Comparison of ENCODE assay signal across 28 mouse cellular contexts in the genomic region with DNA sequence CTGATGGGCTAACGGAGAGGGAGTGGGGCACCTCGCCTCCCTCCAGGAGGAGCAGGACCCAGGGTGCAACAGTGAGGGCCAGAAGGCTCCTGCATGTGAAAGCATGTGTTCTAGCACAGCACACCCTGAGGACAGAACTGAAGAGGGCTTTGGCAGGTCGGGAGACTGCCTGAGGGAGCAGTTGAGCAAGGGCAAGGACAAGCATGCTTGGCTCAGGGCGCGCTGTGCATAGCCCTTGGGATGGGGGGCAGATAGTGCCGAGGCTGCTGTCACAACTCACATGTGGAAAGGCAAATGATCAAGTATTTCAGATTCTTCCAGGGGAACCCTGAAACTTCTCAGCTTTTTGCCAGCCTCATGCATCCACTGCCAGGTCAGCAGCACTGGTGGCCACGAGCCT. TPM values are rescaled to one million over a fixed set of nuclear protein-coding genes. Genes with fewer than 3 reads are reported as not detected.
A peak's percentile ranks its signal among the peaks of the same experiment; 100 is the strongest.
DNase-seq lines count a peak whose midpoint lies in the region; ATAC-seq and TF ChIP-seq lines count a peak whose summit lies in the region.
"Had no signal": no experiment of that assay in that cellular context is flagged by ENCODE, and none has a peak within 500 bp of the region (broad histone marks: within the 10 kb centered on the region; RNA-seq: fewer than 3 reads in every experiment).

No protein-coding gene starts in this region.

- WGBS in forebrain, embryonic 11.5 days = 93% methylated on average over 7 of the region's 7 CpGs
- 87% methylated on average over 7 of the region's 7 CpGs for WGBS in forebrain, embryonic 13.5 days
- WGBS in heart, embryonic 16.5 days = 85% methylated on average over 7 of the region's 7 CpGs
- 91% methylated on average over 7 of the region's 7 CpGs for WGBS in heart, embryonic 11.5 days (ENCODE audit: insufficient replicate concordance)
- WGBS in midbrain, embryonic 13.5 days = 90% methylated on average over 7 of the region's 7 CpGs
- 93% methylated on average over 7 of the region's 7 CpGs for WGBS in midbrain, embryonic 11.5 days
- WGBS in stomach, postnatal 0 days = 84% methylated on average over 7 of the region's 7 CpGs

- H3K9ac ChIP-seq in forebrain, embryonic 11.5 days (ENCODE audit: low read length) = no peak overlapping the region
- H3K9ac ChIP-seq in forebrain, embryonic 13.5 days = no peak overlapping the region
- H3K9ac ChIP-seq in heart, embryonic 16.5 days (ENCODE audit: low read length) = peak overlapping the region; percentile 33; the same call in 1 of the 2 replicates
- no peak overlapping the region for H3K9ac ChIP-seq in heart, embryonic 11.5 days (ENCODE audit: low read depth, low read length)
- no peak overlapping the region for H3K9ac ChIP-seq in midbrain, embryonic 13.5 days (replicated peaks)
- H3K9ac ChIP-seq in midbrain, embryonic 11.5 days (ENCODE audit: low read length) = no peak overlapping the region
- H3K9ac ChIP-seq in stomach, postnatal 0 days (ENCODE audit: low read length) = no peak overlapping the region
- H3K9ac ChIP-seq: embryonic facial prominence, embryonic 13.5 days; forebrain, postnatal 0 days; heart, embryonic 12.5 days; intestine, embryonic 15.5 days; limb, embryonic 15.5 days; liver, embryonic 13.5 days; midbrain, embryonic 15.5 days had no signal

- no peak for ATAC-seq in forebrain, embryonic 11.5 days (replicated peaks; ENCODE audit: low FRiP score)
- no peak for ATAC-seq in forebrain, embryonic 13.5 days
- no peak for ATAC-seq in heart, embryonic 16.5 days (replicated peaks; ENCODE audit: extremely low read depth, insufficient read depth, low FRiP score)
- ATAC-seq in heart, embryonic 11.5 days (replicated peaks; ENCODE audit: insufficient number of reproducible peaks, low FRiP score, low TSS enrichment) = no peak
- ATAC-seq in midbrain, embryonic 13.5 days = no peak
- no peak for ATAC-seq in midbrain, embryonic 11.5 days (ENCODE audit: low FRiP score)
- ATAC-seq in stomach, postnatal 0 days (ENCODE audit: low FRiP score, low TSS enrichment) = no peak
- ATAC-seq: CD4-positive, CD25-positive, alpha-beta regulatory T cell, adult 4 months; hindbrain, postnatal 0 days; intestine, embryonic 15.5 days; lung, postnatal 0 days; midbrain, embryonic 15.5 days had no signal

- H3K4me1 ChIP-seq in forebrain, embryonic 11.5 days (replicated peaks; ENCODE audit: control insufficient read depth, insufficient read depth, low read length) = no peaks in the 10 kb centered on the region
- peaks cover 14% of the 10 kb centered on the region; the same call in 1 of the 2 replicates for H3K4me1 ChIP-seq in forebrain, embryonic 13.5 days
- H3K4me1 ChIP-seq in heart, embryonic 16.5 days (ENCODE audit: control insufficient read depth, insufficient read depth, low read length) = peaks cover 14% of the 10 kb centered on the region
- 0 out of 2 replicates have a peak, but pooled peaks cover 9% of the 10 kb centered on the region for H3K4me1 ChIP-seq in heart, embryonic 11.5 days (ENCODE audit: control insufficient read depth, insufficient read depth, low read length)
- no peaks in the 10 kb centered on the region; the same call in 1 of the 2 replicates for H3K4me1 ChIP-seq in midbrain, embryonic 13.5 days (replicated peaks)
- no peaks in the 10 kb centered on the region for H3K4me1 ChIP-seq in midbrain, embryonic 11.5 days (ENCODE audit: control insufficient read depth, insufficient read depth, low read length)
- no peaks in the 10 kb centered on the region for H3K4me1 ChIP-seq in stomach, postnatal 0 days (replicated peaks; ENCODE audit: control insufficient read depth, insufficient read depth)
- H3K4me1 ChIP-seq: intestine, embryonic 15.5 days; limb, embryonic 10.5 days; megakaryocyte, embryonic 14.5 days; midbrain, embryonic 15.5 days had no signal

- peaks cover 58% of the 10 kb centered on the region for H3K36me3 ChIP-seq in forebrain, embryonic 11.5 days (ENCODE audit: control insufficient read depth, insufficient read depth, low read length)
- H3K36me3 ChIP-seq in forebrain, embryonic 13.5 days (ENCODE audit: poor library complexity, severe bottlenecking) = peaks cover 98% of the 10 kb centered on the region
- H3K36me3 ChIP-seq in heart, embryonic 16.5 days (ENCODE audit: control insufficient read depth, insufficient read depth) = peaks cover 86% of the 10 kb centered on the region
- H3K36me3 ChIP-seq in heart, embryonic 11.5 days (ENCODE audit: control insufficient read depth, insufficient read depth, low read length) = peaks cover 66% of the 10 kb centered on the region
- peaks cover 100% of the 10 kb centered on the region for H3K36me3 ChIP-seq in midbrain, embryonic 13.5 days
- peaks cover 80% of the 10 kb centered on the region for H3K36me3 ChIP-seq in midbrain, embryonic 11.5 days (ENCODE audit: control insufficient read depth, insufficient read depth, low read length)
- peaks cover 64% of the 10 kb centered on the region for H3K36me3 ChIP-seq in stomach, postnatal 0 days (ENCODE audit: control insufficient read depth, insufficient read depth, low read length)

- no peaks in the 10 kb centered on the region for H3K9me3 ChIP-seq in forebrain, embryonic 11.5 days (ENCODE audit: control insufficient read depth, low read length)
- H3K9me3 ChIP-seq in forebrain, embryonic 13.5 days (replicated peaks) = no peaks in the 10 kb centered on the region
- H3K9me3 ChIP-seq in heart, embryonic 16.5 days (replicated peaks; ENCODE audit: control insufficient read depth, low read length) = no peaks in the 10 kb centered on the region
- no peaks in the 10 kb centered on the region for H3K9me3 ChIP-seq in heart, embryonic 11.5 days (replicated peaks; ENCODE audit: control insufficient read depth, low read length)
- no peaks in the 10 kb centered on the region for H3K9me3 ChIP-seq in midbrain, embryonic 13.5 days
- H3K9me3 ChIP-seq in midbrain, embryonic 11.5 days (ENCODE audit: control insufficient read depth, low read length) = no peaks in the 10 kb centered on the region
- H3K9me3 ChIP-seq in stomach, postnatal 0 days (ENCODE audit: control insufficient read depth, low read length) = no peaks in the 10 kb centered on the region
- H3K9me3 ChIP-seq: embryonic facial prominence, embryonic 13.5 days; heart, embryonic 12.5 days; intestine, embryonic 15.5 days; limb, embryonic 10.5 days; limb, embryonic 15.5 days; liver, embryonic 13.5 days; megakaryocyte, embryonic 14.5 days; midbrain, embryonic 15.5 days had no signal

- no peak overlapping the region for H3K4me3 ChIP-seq in forebrain, embryonic 11.5 days (ENCODE audit: low read depth, low read length)
- H3K4me3 ChIP-seq in forebrain, embryonic 13.5 days = no peak overlapping the region
- no peak overlapping the region for H3K4me3 ChIP-seq in heart, embryonic 16.5 days (ENCODE audit: low read length)
- H3K4me3 ChIP-seq in heart, embryonic 11.5 days (ENCODE audit: low read depth, low read length) = no peak overlapping the region
- H3K4me3 ChIP-seq in midbrain, embryonic 13.5 days (replicated peaks) = no peak overlapping the region
- no peak overlapping the region for H3K4me3 ChIP-seq in midbrain, embryonic 11.5 days (ENCODE audit: low read depth, low read length)
- no peak overlapping the region for H3K4me3 ChIP-seq in stomach, postnatal 0 days (ENCODE audit: low read depth, low read length)
- H3K4me3 ChIP-seq: embryonic facial prominence, embryonic 13.5 days; heart, embryonic 12.5 days; intestine, embryonic 15.5 days; limb, embryonic 10.5 days; limb, embryonic 15.5 days; liver, embryonic 13.5 days; megakaryocyte, embryonic 14.5 days; midbrain, embryonic 15.5 days had no signal

- TF ChIP-seq EP300 in stomach, postnatal 0 days (optimal IDR thresholded peaks at IDR 0.05) = no peak

- H3K27me3 ChIP-seq in forebrain, embryonic 11.5 days (ENCODE audit: control insufficient read depth, insufficient read depth, low read length) = no peaks in the 10 kb centered on the region
- H3K27me3 ChIP-seq in forebrain, embryonic 13.5 days = no peaks in the 10 kb centered on the region
- no peaks in the 10 kb centered on the region for H3K27me3 ChIP-seq in heart, embryonic 16.5 days (ENCODE audit: control insufficient read depth, insufficient read depth, low read length)
- no peaks in the 10 kb centered on the region for H3K27me3 ChIP-seq in heart, embryonic 11.5 days (ENCODE audit: control insufficient read depth, insufficient read depth, low read length)
- H3K27me3 ChIP-seq in midbrain, embryonic 13.5 days = no peaks in the 10 kb centered on the region
- no peaks in the 10 kb centered on the region for H3K27me3 ChIP-seq in midbrain, embryonic 11.5 days (ENCODE audit: control insufficient read depth, insufficient read depth, low read length)
- H3K27me3 ChIP-seq in stomach, postnatal 0 days (ENCODE audit: control insufficient read depth, insufficient read depth, low read length) = no peaks in the 10 kb centered on the region
- H3K27me3 ChIP-seq: embryonic facial prominence, embryonic 13.5 days; heart, embryonic 12.5 days; intestine, embryonic 15.5 days; limb, embryonic 15.5 days; liver, embryonic 13.5 days; megakaryocyte, embryonic 14.5 days; midbrain, embryonic 15.5 days had no signal

- peak; percentile 46 for DNase-seq in forebrain, embryonic 11.5 days (ENCODE audit: low spot score)
- no peak for DNase-seq in midbrain, embryonic 11.5 days (ENCODE audit: low spot score, missing footprints)
- no peak for DNase-seq in stomach, postnatal 0 days (ENCODE audit: low spot score)
- DNase-seq: embryo, embryonic 11 days; forebrain, postnatal 0 days; kidney, adult 8-10 months; kidney, postnatal 4 days; layer of hippocampus, adult 9-11 months; liver, embryonic 13.5 days; lung, adult 18-20 months; right cerebral cortex, postnatal 4 days; thymus, adult 2 months; thymus, postnatal 36 days had no signal

- H3K27ac ChIP-seq in forebrain, embryonic 11.5 days (ENCODE audit: low read depth, low read length) = no peak overlapping the region
- no peak overlapping the region; the same call in 1 of the 2 replicates for H3K27ac ChIP-seq in forebrain, embryonic 13.5 days
- H3K27ac ChIP-seq in heart, embryonic 16.5 days (ENCODE audit: low read length) = no peak overlapping the region
- no peak overlapping the region for H3K27ac ChIP-seq in heart, embryonic 11.5 days (ENCODE audit: low read depth, low read length)
- 0 out of 2 replicates have a peak overlapping the region, but pooled peaks have one; percentile 25 for H3K27ac ChIP-seq in midbrain, embryonic 13.5 days
- H3K27ac ChIP-seq in midbrain, embryonic 11.5 days (ENCODE audit: low read depth, low read length) = no peak overlapping the region
- 0 out of 2 replicates have a peak overlapping the region, but pooled peaks have one; percentile 2 for H3K27ac ChIP-seq in stomach, postnatal 0 days (replicated peaks)
- H3K27ac ChIP-seq: hindbrain, postnatal 0 days; intestine, embryonic 15.5 days; kidney, postnatal 0 days; limb, embryonic 10.5 days; liver, embryonic 13.5 days; midbrain, embryonic 15.5 days had no signal

- no peak overlapping the region for H3K4me2 ChIP-seq in forebrain, embryonic 11.5 days (ENCODE audit: low read depth, low read length, severe bottlenecking)
- H3K4me2 ChIP-seq in forebrain, embryonic 13.5 days = no peak overlapping the region
- H3K4me2 ChIP-seq in heart, embryonic 16.5 days (ENCODE audit: low read depth, low read length) = no peak overlapping the region
- no peak overlapping the region for H3K4me2 ChIP-seq in heart, embryonic 11.5 days
- H3K4me2 ChIP-seq in midbrain, embryonic 13.5 days (replicated peaks) = no peak overlapping the region
- H3K4me2 ChIP-seq in midbrain, embryonic 11.5 days = no peak overlapping the region
- H3K4me2 ChIP-seq in stomach, postnatal 0 days (replicated peaks; ENCODE audit: low read depth) = no peak overlapping the region
- H3K4me2 ChIP-seq: embryonic facial prominence, embryonic 13.5 days; heart, embryonic 12.5 days; intestine, embryonic 15.5 days; limb, embryonic 15.5 days; liver, embryonic 13.5 days; midbrain, embryonic 15.5 days had no signal

- TF ChIP-seq CTCF in stomach, postnatal 0 days (IDR thresholded peaks at IDR 0.05; ENCODE audit: low read depth) = no peak

RNA-seq across cellular contexts. Expression of gene A3galt2, which starts 6.9 kb away (rescaled TPM):
- polyA plus RNA-seq in forebrain, embryonic 11.5 days (2014; fragmentation: Nextera tagmentation; extraction: Ambion mirVana) = 0.56 TPM in 2 replicates
- 0.67 and 0.88 TPM in 2 replicates for polyA plus RNA-seq in forebrain, embryonic 13.5 days (2015; fragmentation: Nextera tagmentation; extraction: Ambion mirVana)
- 0.04 and 0.11 TPM in 2 replicates for polyA plus RNA-seq in heart, embryonic 16.5 days (2015; fragmentation: Nextera tagmentation; extraction: Ambion mirVana)
- 0.11 and 0.20 TPM in 2 replicates for polyA plus RNA-seq in heart, embryonic 11.5 days (2014; fragmentation: Nextera tagmentation; extraction: Ambion mirVana)
- polyA plus RNA-seq in midbrain, embryonic 13.5 days (2015; fragmentation: Nextera tagmentation; extraction: Ambion mirVana) = 0.23 and 0.58 TPM in 2 replicates
- polyA plus RNA-seq in midbrain, embryonic 11.5 days (2014; fragmentation: Nextera tagmentation; extraction: Ambion mirVana) = 0.15 and 0.18 TPM in 2 replicates
- 0.02 TPM in 1 of 2 replicates, not detected in the other for polyA plus RNA-seq in stomach, postnatal 0 days (2015; fragmentation: Nextera tagmentation; extraction: Ambion mirVana)
- polyA plus RNA-seq: liver, embryonic 13.5 days had no signal

RNA-seq across cellular contexts. Expression of gene Zfp362, which starts 57.5 kb away (rescaled TPM):
- polyA plus RNA-seq in forebrain, embryonic 11.5 days (2014; fragmentation: Nextera tagmentation; extraction: Ambion mirVana) = 53.0 and 55.2 TPM in 2 replicates
- 42.3 and 46.9 TPM in 2 replicates for polyA plus RNA-seq in forebrain, embryonic 13.5 days (2015; fragmentation: Nextera tagmentation; extraction: Ambion mirVana)
- polyA plus RNA-seq in heart, embryonic 16.5 days (2015; fragmentation: Nextera tagmentation; extraction: Ambion mirVana) = 17.2 and 18.2 TPM in 2 replicates
- polyA plus RNA-seq in heart, embryonic 11.5 days (2014; fragmentation: Nextera tagmentation; extraction: Ambion mirVana) = 21.0 and 21.3 TPM in 2 replicates
- polyA plus RNA-seq in midbrain, embryonic 13.5 days (2015; fragmentation: Nextera tagmentation; extraction: Ambion mirVana) = 38.8 and 44.0 TPM in 2 replicates
- 30.1 and 31.7 TPM in 2 replicates for polyA plus RNA-seq in midbrain, embryonic 11.5 days (2014; fragmentation: Nextera tagmentation; extraction: Ambion mirVana)
- polyA plus RNA-seq in stomach, postnatal 0 days (2015; fragmentation: Nextera tagmentation; extraction: Ambion mirVana) = 11.3 and 13.9 TPM in 2 replicates

Comparison
In these comparisons a context has a peak if more than half of its experiments do, and no peak if none do; other contexts are left out.
1. H3K27ac ChIP-seq: peak in midbrain, embryonic 13.5 days (single experiment) and stomach, postnatal 0 days (single experiment); none in forebrain, embryonic 11.5 days (single experiment), forebrain, embryonic 13.5 days (single experiment), heart, embryonic 16.5 days (single experiment), heart, embryonic 11.5 days (single experiment) and midbrain, embryonic 11.5 days (single experiment).